Mouse (Mus musculus): Measurements from ENCODE around the gene Jag2. TPM values are rescaled to one million over a fixed set of nuclear protein-coding genes. Genes with fewer than 3 reads are reported as not detected.

The Jag2 gene
- total RNA-seq, 2 experiments from 2014 or later, result 18.0 to 19.6 TPM

GRCm38 (mm10) chr12:112941776-112942713 is 12.5 kb upstream of the Jag2 start, which contains the start of gene Nudt14:
Gene Nudt14 (minus strand): TSS chr12:112942124.
- intact Hi-C loops (cut with DNase I), result no loop called here
- peak; percentile 63 to 77 for DNase-seq

GRCm38 (mm10) chr12:112941156-112941775 is 11.7 kb upstream of the Jag2 start:
- DNase-seq, result no peak
- intact Hi-C loops (cut with DNase I), result no loop called here

- intact Hi-C loops (cut with DNase I), result no loop called here
- DNase-seq, result no peak
These were observed 11.1 kb upstream of the Jag2 start for GRCm38 (mm10) chr12:112940710-112941109.

- intact Hi-C loops (cut with DNase I), result no loop called here
These were observed 10.7 kb upstream of the Jag2 start for GRCm38 (mm10) chr12:112940238-112940637.

GRCm38 (mm10) chr12:112938873-112939565 is 9.4 kb upstream of the Jag2 start:
- intact Hi-C loops (cut with DNase I), result no loop called here
- no peak for DNase-seq

More at GRCm38 (mm10) chr12:112940238-112940637, 10.7 kb upstream of the Jag2 start:
- DNase-seq, result no peak

GRCm38 (mm10) chr12:112938366-112938765 is 8.8 kb upstream of the Jag2 start:
- intact Hi-C loops (cut with DNase I), result no loop called here
- DNase-seq, result no peak

GRCm38 (mm10) chr12:112937906-112938305 is 8.3 kb upstream of the Jag2 start:
- DNase-seq, result no peak
- intact Hi-C loops (cut with DNase I), result no loop called here

GRCm38 (mm10) chr12:112932647-112933046 is 3.1 kb upstream of the Jag2 start:
- peak in 1 of 2 experiments; percentile 51 for DNase-seq
- intact Hi-C loops (cut with DNase I), result no loop called here

GRCm38 (mm10) chr12:112928401-112929241 is 955 bp downstream of the Jag2 start:
- DNase-seq, result no peak
- intact Hi-C loops (cut with DNase I), result loop anchor here (2.0 kb wide), 1 partner anchor 52 kb away; no protein-coding TSS in a partner anchor

GRCm38 (mm10) chr12:112927265-112927664 is 2.3 kb downstream of the Jag2 start:
- intact Hi-C loops (cut with DNase I), result no loop called here

GRCm38 (mm10) chr12:112925950-112926349 is 3.6 kb downstream of the Jag2 start:
- intact Hi-C loops (cut with DNase I), result no loop called here
- DNase-seq, result no peak

More at GRCm38 (mm10) chr12:112927265-112927664, 2.3 kb downstream of the Jag2 start:
- DNase-seq, result no peak

- intact Hi-C loops (cut with DNase I), result no loop called here
- DNase-seq, result no peak
These were observed 7.0 kb downstream of the Jag2 start for GRCm38 (mm10) chr12:112922541-112922940.

- DNase-seq, result no peak
- intact Hi-C loops (cut with DNase I), result no loop called here
These were observed 8.1 kb downstream of the Jag2 start for GRCm38 (mm10) chr12:112921518-112921917.

- intact Hi-C loops (cut with DNase I), result no loop called here
- DNase-seq, result no peak
These were observed 11.7 kb downstream of the Jag2 start for GRCm38 (mm10) chr12:112917906-112918305.

- intact Hi-C loops (cut with DNase I), result no loop called here
- no peak for DNase-seq
These were observed 12.1 kb downstream of the Jag2 start for GRCm38 (mm10) chr12:112917486-112917885.

GRCm38 (mm10) chr12:112916698-112917400 is 12.7 kb downstream of the Jag2 start:
- peak; percentile 68 to 69 for DNase-seq
- intact Hi-C loops (cut with DNase I), result no loop called here

GRCm38 (mm10) chr12:112915587-112915986 is 14.0 kb downstream of the Jag2 start:
- no peak for DNase-seq
- intact Hi-C loops (cut with DNase I), result no loop called here

GRCm38 (mm10) chr12:112914527-112914926 is 15.0 kb downstream of the Jag2 start:
- DNase-seq, result no peak
- intact Hi-C loops (cut with DNase I), result no loop called here

Measured in gastrocnemius, postnatal 36 days (tissue).